Mouse (Mus musculus): ENCODE results near the gene Gm20388.
"Not testable (repeated sequence)": the region's sequence is repeated elsewhere in the genome, so short reads cannot be mapped to it uniquely, and the experiment has no call there.

Gene Gm20388

DNA sequence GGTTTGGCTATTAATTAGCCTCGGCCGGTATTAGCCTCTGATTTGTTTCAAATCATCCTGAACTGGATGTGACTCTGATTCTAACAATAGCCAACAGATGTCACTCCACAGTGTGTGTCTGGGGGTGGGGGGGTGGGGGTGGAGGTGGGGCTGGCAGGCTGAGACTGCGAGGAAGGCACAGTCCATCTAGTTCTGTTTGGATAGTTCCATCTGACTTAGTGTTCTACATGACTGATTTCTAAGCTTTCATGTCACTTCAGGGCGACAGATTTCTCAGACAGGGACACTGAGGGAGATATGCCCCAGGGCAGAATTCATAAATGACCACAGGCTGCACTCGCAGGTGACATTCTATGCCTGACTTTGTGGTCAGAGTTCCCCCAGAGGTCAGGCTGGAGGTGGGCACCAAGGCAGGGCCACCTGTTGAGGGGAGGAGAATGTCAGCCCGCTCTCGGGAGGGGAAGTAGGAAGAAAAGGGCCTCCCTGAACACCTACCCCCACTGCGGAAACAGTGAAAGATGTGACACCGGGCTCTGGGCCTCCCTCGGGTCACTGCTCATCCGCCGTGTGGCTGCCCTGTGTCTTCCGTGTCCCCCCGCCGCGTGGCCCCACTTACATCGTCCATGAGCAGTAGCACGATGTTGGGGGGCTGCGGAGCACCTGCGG lies 2700.1 kb downstream of the Gm20388 start:
- DNase-seq (ENCODE audit: extremely low spot score, low spot score) = no peak

DNA sequence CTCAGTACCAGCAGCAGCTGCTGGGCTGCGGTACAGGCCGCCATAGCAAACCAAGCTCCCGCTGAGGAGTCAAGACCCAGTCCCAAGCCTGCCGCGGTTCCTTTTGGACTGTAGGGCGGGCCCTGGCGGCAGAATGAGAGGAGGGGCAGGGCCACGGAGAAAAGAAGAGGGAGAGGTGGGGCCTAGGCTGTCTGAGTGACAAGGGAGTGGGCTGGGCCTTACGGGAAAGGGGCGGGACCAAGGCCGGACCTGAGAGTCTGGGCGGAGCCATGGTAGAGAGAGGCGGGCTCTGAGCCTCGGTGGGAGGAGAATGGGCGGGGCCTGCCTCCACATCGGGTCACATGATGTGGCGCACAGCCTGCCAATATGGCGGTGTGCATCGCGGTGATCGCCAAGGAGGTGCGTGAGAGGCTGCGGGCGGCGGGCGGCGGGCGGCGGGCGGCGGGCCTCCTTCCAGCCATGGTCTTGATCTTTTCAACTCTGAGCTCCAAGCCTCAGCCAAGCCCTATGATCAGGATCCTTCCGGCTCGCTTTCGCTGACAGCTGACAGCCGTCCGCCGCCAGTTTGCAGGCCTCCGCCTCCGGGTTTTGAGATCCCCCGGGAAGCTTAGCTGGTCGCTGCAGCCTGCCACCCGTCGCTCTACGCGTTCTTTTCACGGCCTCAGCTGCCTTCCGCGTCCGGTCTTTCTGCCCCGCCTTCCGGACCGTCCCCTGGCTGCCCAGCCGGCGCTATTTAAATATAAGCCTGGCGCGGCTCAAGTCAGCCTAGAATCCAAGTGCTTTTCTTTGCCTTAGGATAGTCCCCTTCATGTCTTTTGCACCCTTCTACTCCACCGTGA lies 2700.9 kb downstream of the Gm20388 start, which contains the start of the genes Galns and Trappc2l:
TSS of gene Galns (minus strand) at position 169 of the 839 bp plus-strand sequence.
TSS of gene Trappc2l (plus strand) at position 346 of the 839 bp plus-strand sequence.
- peak; percentile 96 for DNase-seq (ENCODE audit: extremely low spot score, low spot score)

GRCm38 (mm10) chr8:122616181-122616905 lies 2705.7 kb downstream of the Gm20388 start:
- DNase-seq (ENCODE audit: extremely low spot score, low spot score) = no peak

GRCm38 (mm10) chr8:122617947-122618546 lies 2707.4 kb downstream of the Gm20388 start:
- DNase-seq (ENCODE audit: extremely low spot score, low spot score) = peak; percentile 80

DNA sequence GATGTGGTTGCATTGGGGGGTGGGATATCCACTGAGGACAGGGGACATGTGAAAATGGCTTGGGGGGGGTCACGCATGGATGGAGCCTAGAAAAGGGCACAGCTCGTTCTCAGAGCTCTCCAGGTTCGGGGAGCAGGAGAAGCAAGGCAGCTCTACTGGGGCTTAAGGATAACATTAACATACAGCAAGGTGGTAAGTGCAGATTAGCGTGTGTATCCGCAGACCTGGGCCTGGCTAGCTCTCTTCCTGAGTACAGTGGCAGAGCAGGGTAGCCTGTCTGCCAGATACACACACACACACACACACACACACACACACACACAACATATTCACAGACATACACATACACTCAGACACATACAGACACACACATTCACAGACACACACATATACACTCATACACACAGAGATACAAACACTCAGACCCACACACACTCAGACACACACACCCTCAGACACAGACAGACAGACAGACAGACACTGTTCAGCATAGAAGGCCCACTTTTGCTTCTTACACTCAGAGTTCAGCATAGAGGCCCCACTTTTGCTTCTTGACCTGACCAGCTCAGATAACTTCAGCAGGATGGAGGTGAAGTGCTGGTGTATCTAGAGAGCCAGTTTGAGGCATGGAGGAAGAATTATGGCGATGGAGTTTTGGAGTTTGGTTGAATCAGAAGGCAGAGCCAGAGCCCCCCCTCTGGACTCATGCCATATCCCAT lies 2708.2 kb downstream of the Gm20388 start:
- DNase-seq (ENCODE audit: extremely low spot score, low spot score) = no peak

DNA sequence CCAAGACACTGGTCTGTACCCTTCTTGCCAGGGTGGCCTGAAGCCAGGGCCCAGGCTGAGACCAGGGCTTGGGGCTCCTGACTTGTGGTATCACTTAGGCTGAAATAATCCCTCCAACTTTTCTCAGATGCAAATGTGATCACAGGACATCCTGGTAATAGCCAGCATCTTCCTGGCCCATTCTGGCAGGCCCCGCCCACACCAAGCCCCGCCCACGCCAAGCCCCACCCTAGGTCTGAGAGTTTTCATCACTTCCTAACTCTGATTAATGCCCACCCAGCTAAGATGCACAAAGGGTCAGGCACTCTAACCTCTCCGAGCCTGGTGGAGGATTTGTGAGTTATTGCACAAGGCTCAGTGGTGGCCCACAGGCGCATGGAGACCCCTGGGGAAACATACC lies 2709.8 kb downstream of the Gm20388 start:
- no peak for DNase-seq (ENCODE audit: extremely low spot score, low spot score)

GRCm38 (mm10) chr8:122622727-122623126 lies 2712.1 kb downstream of the Gm20388 start, which contains the start of gene Pabpn1l:
Pabpn1l (minus strand) TSS chr8:122622739.
- DNase-seq (ENCODE audit: extremely low spot score, low spot score) = no peak

- no peak for DNase-seq (ENCODE audit: extremely low spot score, low spot score)
These were observed 2713.4 kb downstream of the Gm20388 start for GRCm38 (mm10) chr8:122623844-122624642.

GRCm38 (mm10) chr8:122624653-122625052 lies 2714.0 kb downstream of the Gm20388 start:
- no peak for DNase-seq (ENCODE audit: extremely low spot score, low spot score)

- no peak for DNase-seq (ENCODE audit: extremely low spot score, low spot score)
These were observed 2715.2 kb downstream of the Gm20388 start for GRCm38 (mm10) chr8:122625811-122626210.

- no peak for DNase-seq (ENCODE audit: extremely low spot score, low spot score)
These were observed 2716.3 kb downstream of the Gm20388 start for GRCm38 (mm10) chr8:122626896-122627295.

GRCm38 (mm10) chr8:122629388-122629787 lies 2718.7 kb downstream of the Gm20388 start:
- DNase-seq (ENCODE audit: extremely low spot score, low spot score) = no peak

DNA sequence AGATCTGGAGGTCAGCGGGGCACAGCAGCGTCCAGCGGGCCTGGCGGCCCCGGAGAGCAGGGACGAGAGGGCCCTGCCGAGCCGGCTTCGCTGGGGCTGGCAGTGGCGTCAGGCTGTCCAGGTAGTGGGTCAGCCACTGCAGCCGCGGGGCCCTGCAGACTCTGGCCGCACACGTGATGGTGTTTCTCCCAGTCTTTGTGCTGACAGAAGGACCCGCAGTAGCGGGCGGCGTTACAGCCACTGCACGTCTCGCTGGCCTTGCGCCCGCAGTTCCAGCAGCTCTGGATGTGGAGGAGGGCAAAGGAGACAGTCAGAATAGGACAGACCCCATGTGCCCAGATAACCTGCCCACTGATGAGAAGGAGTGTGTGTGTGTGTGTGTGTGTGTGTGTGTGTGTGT lies 2720.1 kb downstream of the Gm20388 start:
- no peak for DNase-seq (ENCODE audit: extremely low spot score, low spot score)

DNA sequence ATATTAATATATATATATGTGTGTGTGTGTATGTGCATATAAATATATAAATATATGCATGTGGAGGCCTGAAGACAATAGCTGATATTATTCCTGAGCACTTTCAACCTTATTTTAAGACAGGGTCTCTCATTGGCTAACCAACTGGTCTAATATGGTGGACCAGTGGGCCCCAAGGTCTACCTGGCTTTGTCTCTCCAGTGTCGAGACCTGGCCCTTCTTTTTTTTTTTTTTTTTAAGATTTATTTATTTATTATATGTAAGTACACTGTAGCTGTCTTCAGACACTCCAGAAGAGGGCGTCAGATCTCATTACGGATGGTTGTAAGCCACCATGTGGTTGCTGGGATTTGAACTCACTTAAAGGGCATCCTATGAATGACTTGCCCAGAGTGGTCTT lies 2721.5 kb downstream of the Gm20388 start:
- DNase-seq (ENCODE audit: extremely low spot score, low spot score) = not testable (repeated sequence)

- no peak for DNase-seq (ENCODE audit: extremely low spot score, low spot score)
These were observed 2722.6 kb downstream of the Gm20388 start for GRCm38 (mm10) chr8:122633205-122633604.

DNA sequence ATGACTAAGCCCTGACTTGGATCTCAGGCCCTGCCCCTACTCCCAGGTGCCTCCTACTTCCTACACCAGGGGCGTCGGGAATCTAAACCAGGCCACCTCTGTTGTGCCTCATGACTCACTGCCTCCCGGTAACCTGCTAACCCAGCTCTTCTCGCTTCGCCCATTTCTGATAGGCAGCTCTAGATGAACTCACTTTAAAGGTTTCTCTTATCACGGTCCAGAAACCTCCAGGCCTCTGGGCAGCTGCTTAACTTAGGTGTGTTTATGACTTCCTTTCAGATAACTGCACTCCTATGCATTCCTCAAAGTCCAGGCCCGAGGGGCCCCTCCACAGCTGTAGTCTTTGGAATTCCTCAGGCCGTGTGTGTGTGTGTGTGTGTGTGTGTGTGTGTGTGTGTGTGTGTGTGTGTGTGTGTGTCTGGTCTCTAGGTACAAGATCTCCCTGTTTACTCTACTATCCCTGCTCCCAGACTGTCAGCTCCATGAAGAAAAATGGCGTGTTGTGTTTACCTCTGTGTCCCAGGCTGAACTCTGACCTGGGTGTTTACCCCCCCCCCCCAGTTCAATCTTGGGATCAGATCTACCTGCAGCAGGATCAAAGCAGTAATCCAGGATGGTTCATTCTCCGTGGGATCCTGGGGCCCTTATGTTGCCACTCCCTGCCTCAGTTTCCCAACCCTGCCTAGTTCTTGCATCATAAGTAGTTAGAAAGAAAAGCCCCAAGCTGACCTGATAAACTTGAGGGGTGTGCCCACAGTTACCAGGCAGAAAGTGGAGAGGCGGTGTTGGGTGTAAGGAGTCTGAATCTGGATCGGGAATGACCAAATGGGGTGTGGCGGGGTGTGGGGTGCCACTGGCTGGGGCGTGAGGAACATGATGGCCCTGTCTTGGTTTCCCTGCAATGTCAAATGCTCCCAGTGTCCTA lies 2725.5 kb downstream of the Gm20388 start:
- peak; percentile 37 for DNase-seq (ENCODE audit: extremely low spot score, low spot score)

GRCm38 (mm10) chr8:122636803-122637175 lies 2726.1 kb downstream of the Gm20388 start:
- DNase-seq (ENCODE audit: extremely low spot score, low spot score) = no peak

DNA sequence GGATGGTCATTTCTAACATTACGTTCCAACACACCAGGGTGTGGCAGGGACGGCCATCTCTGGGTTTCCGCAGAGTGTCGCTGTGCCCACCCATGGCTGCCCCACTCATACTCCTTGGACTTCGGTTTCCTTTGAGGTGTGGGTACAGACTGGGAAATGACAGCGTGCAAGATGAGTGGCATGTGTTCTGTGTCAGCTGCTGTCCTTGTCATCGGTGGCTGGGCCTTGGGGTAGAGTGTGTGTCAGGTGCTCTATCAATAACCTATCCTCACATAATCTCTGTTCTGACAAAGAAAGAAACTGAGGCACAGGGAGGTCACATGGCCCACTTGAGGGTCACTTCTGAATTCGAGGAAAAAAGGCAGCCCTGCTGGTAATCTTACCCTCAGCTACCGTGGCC lies 2726.6 kb downstream of the Gm20388 start:
- no peak for DNase-seq (ENCODE audit: extremely low spot score, low spot score)

- DNase-seq (ENCODE audit: extremely low spot score, low spot score) = peak; percentile 32
These were observed 2728.0 kb downstream of the Gm20388 start for GRCm38 (mm10) chr8:122638601-122639000.
